Mouse (Mus musculus): ENCODE data around the gene Cox6b1. TPM values are rescaled to one million over a fixed set of nuclear protein-coding genes. Genes with fewer than 3 reads are reported as not detected.

Gene Cox6b1
- 786 and 833 TPM in 2 replicates for polyA plus RNA-seq (2014; fragmentation: Nextera tagmentation; extraction: Ambion mirVana)

- 1% methylated on average over 44 of the region's 44 CpGs for WGBS
- Histone ChIP-seq H3K9ac (ENCODE audit: low read length) (peak within 1 kb of the TSS; percentile 75), H3K4me3 (ENCODE audit: low read depth, low read length) (peak within 1 kb of the TSS; percentile 77), H3K4me1 (ENCODE audit: control insufficient read depth, insufficient read depth, low read length) (peaks cover 4% of the 10 kb centered on the region; the same call in 1 of the 2 replicates), H3K27ac (ENCODE audit: low read depth, low read length) (no peak within 1 kb of the TSS), H3K4me2 (ENCODE audit: low read depth) (peak within 1 kb of the TSS; percentile 67), H3K27me3 (ENCODE audit: control insufficient read depth, insufficient read depth, low read length) (no peaks in the 10 kb centered on the region), H3K36me3 (ENCODE audit: control insufficient read depth, insufficient read depth, low read length) (peaks cover 11% of the 10 kb centered on the region), H3K9me3 (ENCODE audit: control insufficient read depth, low read length) (no peaks in the 10 kb centered on the region)
- DNase-seq (ENCODE audit: low spot score) (peak; percentile 93), ATAC-seq (ENCODE audit: insufficient read depth, low FRiP score, low TSS enrichment) (peak; percentile 81)
Measured at GRCm38 (mm10) chr7:30625530-30626384, at the start of gene Cox6b1. Gene Cox6b1 (minus strand): TSS chr7:30626151.

- Histone ChIP-seq H3K9me3 (ENCODE audit: control insufficient read depth, low read length) (no peaks in the 10 kb centered on the region), H3K4me1 (ENCODE audit: control insufficient read depth, insufficient read depth, low read length) (no peaks in the 10 kb centered on the region), H3K4me3 (ENCODE audit: low read depth, low read length) (no peak within 1 kb of the TSS), H3K27me3 (ENCODE audit: control insufficient read depth, insufficient read depth, low read length) (no peaks in the 10 kb centered on the region), H3K4me2 (ENCODE audit: low read depth) (no peak within 1 kb of the TSS), H3K9ac (ENCODE audit: low read length) (no peak within 1 kb of the TSS), H3K36me3 (ENCODE audit: control insufficient read depth, insufficient read depth, low read length) (no peaks in the 10 kb centered on the region), H3K27ac (ENCODE audit: low read depth, low read length) (no peak within 1 kb of the TSS)
- WGBS = 69% methylated on average over 9 of the region's 9 CpGs
- no peak for DNase-seq (ENCODE audit: low spot score)
- no peak for ATAC-seq (ENCODE audit: insufficient read depth, low FRiP score, low TSS enrichment)
Measured at GRCm38 (mm10) chr7:30671480-30671879, 45.5 kb upstream of the Cox6b1 start, which contains the start of gene Pmis2. Gene Pmis2 (minus strand): TSS chr7:30671605.

- H3K27ac ChIP-seq (ENCODE audit: low read depth, low read length) = no peak overlapping the region
- ATAC-seq (ENCODE audit: insufficient read depth, low FRiP score, low TSS enrichment) = no peak
Measured at GRCm38 (mm10) chr7:30669229-30669628, 43.3 kb upstream of the Cox6b1 start.

GRCm38 (mm10) chr7:30665321-30665720 is 39.4 kb upstream of the Cox6b1 start:
- Histone ChIP-seq H3K36me3 (ENCODE audit: control insufficient read depth, insufficient read depth, low read length) (no peaks in the 10 kb centered on the region), H3K27me3 (ENCODE audit: control insufficient read depth, insufficient read depth, low read length) (no peaks in the 10 kb centered on the region), H3K27ac (ENCODE audit: low read depth, low read length) (no peak overlapping the region), H3K4me1 (ENCODE audit: control insufficient read depth, insufficient read depth, low read length) (no peaks in the 10 kb centered on the region), H3K4me3 (ENCODE audit: low read depth, low read length) (peak overlapping the region; percentile 55), H3K4me2 (ENCODE audit: low read depth) (peak overlapping the region; percentile 85), H3K9me3 (ENCODE audit: control insufficient read depth, low read length) (no peaks in the 10 kb centered on the region), H3K9ac (ENCODE audit: low read length) (peak overlapping the region; percentile 55)
- DNase-seq (ENCODE audit: low spot score) (no peak), ATAC-seq (ENCODE audit: insufficient read depth, low FRiP score, low TSS enrichment) (0 out of 2 replicates have a peak, but pooled peaks have one; percentile 46)
- 7% methylated on average over 11 of the region's 11 CpGs for WGBS

More at GRCm38 (mm10) chr7:30669229-30669628, 43.3 kb upstream of the Cox6b1 start:
- Histone ChIP-seq H3K4me3 (ENCODE audit: low read depth, low read length) (no peak overlapping the region), H3K4me2 (ENCODE audit: low read depth) (no peak overlapping the region), H3K27me3 (ENCODE audit: control insufficient read depth, insufficient read depth, low read length) (no peaks in the 10 kb centered on the region), H3K9me3 (ENCODE audit: control insufficient read depth, low read length) (no peaks in the 10 kb centered on the region), H3K36me3 (ENCODE audit: control insufficient read depth, insufficient read depth, low read length) (no peaks in the 10 kb centered on the region), H3K9ac (ENCODE audit: low read length) (no peak overlapping the region), H3K4me1 (ENCODE audit: control insufficient read depth, insufficient read depth, low read length) (no peaks in the 10 kb centered on the region)
- WGBS = 47% methylated on average over 3 of the region's 3 CpGs
- no peak for DNase-seq (ENCODE audit: low spot score)

GRCm38 (mm10) chr7:30664529-30665200 is 38.7 kb upstream of the Cox6b1 start, which contains the start of gene Haus5:
Gene Haus5 (minus strand): TSS chr7:30664994.
- ATAC-seq (ENCODE audit: insufficient read depth, low FRiP score, low TSS enrichment) (peak; percentile 90), DNase-seq (ENCODE audit: low spot score) (peak; percentile 94)
- H3K9ac ChIP-seq (ENCODE audit: low read length) = peak within 1 kb of the TSS; percentile 55
- peak within 1 kb of the TSS; percentile 55 for H3K4me3 ChIP-seq (ENCODE audit: low read depth, low read length)
- H3K4me2 ChIP-seq (ENCODE audit: low read depth) = peak within 1 kb of the TSS; percentile 85
- no peaks in the 10 kb centered on the region for H3K4me1 ChIP-seq (ENCODE audit: control insufficient read depth, insufficient read depth, low read length)
- under 1% methylated on average over 34 of the region's 34 CpGs for WGBS
- H3K27me3 ChIP-seq (ENCODE audit: control insufficient read depth, insufficient read depth, low read length) = no peaks in the 10 kb centered on the region
- no peaks in the 10 kb centered on the region for H3K36me3 ChIP-seq (ENCODE audit: control insufficient read depth, insufficient read depth, low read length)
- no peaks in the 10 kb centered on the region for H3K9me3 ChIP-seq (ENCODE audit: control insufficient read depth, low read length)
- H3K27ac ChIP-seq (ENCODE audit: low read depth, low read length) = no peak within 1 kb of the TSS

- peaks cover 14% of the 10 kb centered on the region for H3K36me3 ChIP-seq (ENCODE audit: control insufficient read depth, insufficient read depth, low read length)
- H3K27me3 ChIP-seq (ENCODE audit: control insufficient read depth, insufficient read depth, low read length) = no peaks in the 10 kb centered on the region
- 2% methylated on average over 59 of the region's 59 CpGs for WGBS
- H3K9ac ChIP-seq (ENCODE audit: low read length) = peak within 1 kb of the TSS; percentile 91
- no peaks in the 10 kb centered on the region for H3K4me1 ChIP-seq (ENCODE audit: control insufficient read depth, insufficient read depth, low read length)
- H3K4me3 ChIP-seq (ENCODE audit: low read depth, low read length) = peak within 1 kb of the TSS; percentile 84
- ATAC-seq (ENCODE audit: insufficient read depth, low FRiP score, low TSS enrichment) = peak; percentile 99
- peak within 1 kb of the TSS; percentile 91 for H3K4me2 ChIP-seq (ENCODE audit: low read depth)
- H3K9me3 ChIP-seq (ENCODE audit: control insufficient read depth, low read length) = no peaks in the 10 kb centered on the region
- DNase-seq (ENCODE audit: low spot score) = peak; percentile 98
- H3K27ac ChIP-seq (ENCODE audit: low read depth, low read length) = no peak within 1 kb of the TSS
Measured at GRCm38 (mm10) chr7:30649591-30650540, 23.9 kb upstream of the Cox6b1 start, which contains the start of gene Rbm42. Gene Rbm42 (minus strand): TSS chr7:30650317.

- Histone ChIP-seq H3K4me2 (ENCODE audit: low read depth) (no peak overlapping the region), H3K9me3 (ENCODE audit: control insufficient read depth, low read length) (no peaks in the 10 kb centered on the region), H3K27me3 (ENCODE audit: control insufficient read depth, insufficient read depth, low read length) (peaks cover 24% of the 10 kb centered on the region), H3K27ac (ENCODE audit: low read depth, low read length) (no peak overlapping the region), H3K4me1 (ENCODE audit: control insufficient read depth, insufficient read depth, low read length) (no peaks in the 10 kb centered on the region), H3K36me3 (ENCODE audit: control insufficient read depth, insufficient read depth, low read length) (peaks cover 7% of the 10 kb centered on the region; the same call in 1 of the 2 replicates), H3K9ac (ENCODE audit: low read length) (no peak overlapping the region), H3K4me3 (ENCODE audit: low read depth, low read length) (no peak overlapping the region)
- DNase-seq (ENCODE audit: low spot score) (no peak), ATAC-seq (ENCODE audit: insufficient read depth, low FRiP score, low TSS enrichment) (no peak)
- WGBS = 22% methylated on average over 4 of the region's 4 CpGs
Measured at GRCm38 (mm10) chr7:30639083-30639482, 13.1 kb upstream of the Cox6b1 start.

GRCm38 (mm10) chr7:30636395-30636794 is 10.4 kb upstream of the Cox6b1 start:
- Histone ChIP-seq H3K27me3 (ENCODE audit: control insufficient read depth, insufficient read depth, low read length) (peaks cover 47% of the 10 kb centered on the region), H3K9me3 (ENCODE audit: control insufficient read depth, low read length) (no peaks in the 10 kb centered on the region), H3K4me2 (ENCODE audit: low read depth) (no peak overlapping the region), H3K27ac (ENCODE audit: low read depth, low read length) (no peak overlapping the region), H3K4me3 (ENCODE audit: low read depth, low read length) (no peak overlapping the region), H3K9ac (ENCODE audit: low read length) (no peak overlapping the region), H3K4me1 (ENCODE audit: control insufficient read depth, insufficient read depth, low read length) (no peaks in the 10 kb centered on the region), H3K36me3 (ENCODE audit: control insufficient read depth, insufficient read depth, low read length) (peaks cover 4% of the 10 kb centered on the region; the same call in 1 of the 2 replicates)
- 26% methylated on average over 11 of the region's 11 CpGs for WGBS
- DNase-seq (ENCODE audit: low spot score) = no peak
- no peak for ATAC-seq (ENCODE audit: insufficient read depth, low FRiP score, low TSS enrichment)

All from neural tube, embryonic 11.5 days (tissue).